Mouse (Mus musculus) cerebellum, adult (tissue): ENCODE measurements around the gene Parva.

Experiments
- ATAC-seq: cut with Nextera tagmentation; 2 replicates; pipeline ENCODE4 v1.9.2; 2017; ENCODE audit warnings: mild to moderate bottlenecking, moderate library complexity, mixed read lengths; ENCODE audit not compliant: insufficient number of reproducible peaks, low FRiP score, low TSS enrichment

Parva gene

DNA sequence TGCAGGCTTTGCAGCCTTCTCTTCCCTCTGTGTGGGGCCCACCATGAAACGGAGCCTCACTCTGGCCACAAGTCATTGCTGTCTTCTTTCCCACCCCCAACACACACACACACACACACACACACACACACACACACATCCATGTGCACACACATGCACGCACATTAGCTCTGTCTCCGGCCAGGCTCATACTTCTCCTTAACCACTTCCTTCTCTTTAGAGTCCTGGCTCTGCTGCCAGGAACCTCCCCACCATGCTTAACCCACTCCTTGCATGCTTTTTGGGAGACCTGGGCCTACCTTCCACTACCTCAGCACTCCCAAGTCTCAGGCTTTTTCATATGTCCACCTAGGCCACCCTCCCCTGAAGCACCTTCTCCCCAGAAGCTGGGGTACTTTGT, 76.6 kb downstream of the Parva start:
- no peak for ATAC-seq

DNA sequence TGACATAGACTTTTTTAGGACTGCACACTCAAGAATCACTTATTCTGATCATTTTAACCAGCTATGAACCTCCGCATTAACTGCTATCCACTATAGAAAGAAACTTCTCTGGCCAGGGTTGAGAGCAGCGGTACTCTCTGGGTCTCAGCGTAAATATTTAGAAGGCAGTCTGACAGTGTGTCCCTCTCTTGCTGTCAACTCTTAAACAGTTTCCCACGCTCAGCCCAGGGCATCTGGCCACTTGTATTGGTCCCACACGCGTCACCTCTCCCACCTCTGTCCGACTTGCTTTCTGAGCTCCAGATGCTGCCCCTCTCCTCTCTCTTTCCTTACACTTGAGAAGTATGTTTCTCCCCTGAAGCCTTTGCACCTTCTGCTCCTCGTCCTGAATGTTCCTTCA, 81.8 kb downstream of the Parva start:
- no peak for ATAC-seq

DNA sequence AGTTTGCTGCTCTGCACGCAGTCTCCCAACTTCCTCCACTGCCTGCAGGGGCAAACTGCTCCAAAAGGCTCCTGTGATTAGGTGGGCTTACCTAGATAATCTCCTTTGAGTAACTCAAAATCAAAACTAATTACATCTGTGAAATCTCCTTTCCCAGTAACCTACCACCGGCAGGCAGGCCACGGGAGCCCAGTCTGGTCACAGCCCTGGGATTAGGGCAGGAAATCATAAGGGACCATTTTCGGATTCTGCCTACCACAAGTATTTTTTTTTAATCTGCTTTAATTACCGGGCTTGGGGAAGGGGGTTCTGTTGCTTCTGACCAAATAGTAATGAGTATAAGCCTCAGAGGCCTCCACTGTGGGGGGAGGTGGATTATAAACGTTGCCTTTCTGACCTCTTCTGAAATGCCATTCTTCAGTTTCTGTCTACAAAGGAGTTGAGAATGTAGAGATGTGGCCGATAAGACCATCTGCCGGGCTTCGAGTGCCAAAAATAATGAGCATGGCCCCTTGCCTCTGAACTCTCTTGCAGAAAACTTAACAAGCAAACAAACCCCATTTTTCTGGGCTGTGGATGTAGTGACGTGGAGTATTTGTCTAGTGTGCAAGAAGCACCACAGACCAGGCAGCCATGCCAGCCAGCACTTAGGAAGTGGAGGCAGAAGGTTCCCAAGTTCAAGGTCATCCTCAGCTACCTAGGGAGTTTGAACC, 83.2 kb downstream of the Parva start:
- ATAC-seq = no peak

DNA sequence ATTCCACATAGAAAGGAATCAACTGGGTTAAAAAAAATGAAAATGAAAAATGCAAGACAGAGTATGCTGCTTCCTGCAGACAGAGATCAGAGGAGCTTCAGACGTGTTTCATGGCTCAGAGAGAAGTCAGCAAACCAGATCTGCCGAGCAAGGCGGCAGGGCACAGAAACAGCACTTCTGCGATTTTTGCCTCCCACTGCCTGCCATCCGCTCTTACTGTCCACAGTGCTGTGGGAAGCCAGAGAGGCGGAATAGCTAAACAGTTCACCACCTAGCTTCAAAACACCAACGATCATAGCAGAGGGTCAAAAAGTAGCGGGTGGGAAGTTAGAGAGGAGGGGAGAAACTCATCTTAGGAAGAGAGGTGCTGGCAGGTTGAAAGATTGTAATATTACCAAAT, 84.0 kb downstream of the Parva start:
- no peak for ATAC-seq

DNA sequence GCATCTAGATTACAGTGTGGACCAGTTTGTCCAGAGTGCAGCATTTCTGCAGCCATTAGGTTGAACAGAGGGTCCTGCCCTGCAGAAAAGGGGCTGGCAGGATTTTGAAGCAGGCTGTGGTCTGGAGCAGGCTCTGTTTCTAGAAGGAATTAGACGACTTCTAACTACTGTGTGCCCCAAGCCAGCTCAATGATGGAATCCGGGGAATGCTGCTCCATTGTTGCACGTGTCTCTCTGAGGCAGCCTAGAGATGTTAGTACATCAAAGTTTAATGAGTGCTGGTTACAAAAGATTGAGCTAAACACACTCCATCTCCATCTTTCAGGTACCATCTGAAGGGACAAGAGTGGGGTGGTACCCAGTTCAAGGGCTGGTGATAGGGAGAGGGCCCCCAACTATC, 85.0 kb downstream of the Parva start:
- ATAC-seq = no peak

DNA sequence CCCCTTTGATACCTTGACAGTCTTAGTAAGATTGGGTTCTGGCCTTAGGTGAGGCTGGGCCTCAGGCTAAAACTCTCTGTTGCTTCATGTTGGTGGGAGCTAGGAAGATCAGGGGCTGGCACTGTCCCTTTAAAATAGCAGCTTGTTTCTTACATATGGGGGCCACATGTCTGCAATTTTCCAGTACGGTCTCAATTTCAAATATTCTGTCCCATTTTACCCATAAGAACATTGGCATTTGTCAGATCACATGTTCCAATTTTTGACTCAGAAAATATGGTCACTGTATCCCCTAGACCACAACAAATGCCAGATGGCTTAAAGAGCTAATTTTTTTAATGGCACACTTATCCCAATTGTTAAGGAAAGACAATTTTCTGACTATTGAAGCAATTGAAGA, 85.6 kb downstream of the Parva start:
- ATAC-seq = no peak

DNA sequence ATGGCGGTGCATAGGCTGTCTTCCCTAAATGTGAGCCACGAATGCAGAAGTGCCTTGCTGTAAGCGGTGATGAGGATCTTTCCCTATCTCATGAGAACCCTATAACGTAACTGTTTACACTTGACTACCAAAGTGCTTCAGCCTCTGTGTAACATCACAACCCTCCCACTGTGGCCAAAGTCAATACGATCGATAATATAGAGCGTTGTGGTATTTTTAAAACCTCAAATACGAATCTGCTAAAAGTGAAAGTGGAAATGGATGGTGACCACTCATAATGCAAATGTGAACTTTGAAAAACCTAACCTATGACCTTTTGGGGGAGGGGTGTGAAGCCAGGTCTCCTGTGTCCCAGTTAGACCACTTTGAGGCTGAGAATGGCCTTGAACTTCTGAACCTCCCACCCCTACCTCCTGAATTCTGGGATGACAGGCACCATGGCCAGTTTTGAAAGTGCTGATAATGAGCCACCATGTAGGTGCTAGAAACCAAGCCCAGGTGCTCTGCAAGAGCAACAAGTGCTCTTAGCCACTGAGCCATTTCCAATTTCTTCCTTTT, 87.4 kb downstream of the Parva start:
- no peak for ATAC-seq

DNA sequence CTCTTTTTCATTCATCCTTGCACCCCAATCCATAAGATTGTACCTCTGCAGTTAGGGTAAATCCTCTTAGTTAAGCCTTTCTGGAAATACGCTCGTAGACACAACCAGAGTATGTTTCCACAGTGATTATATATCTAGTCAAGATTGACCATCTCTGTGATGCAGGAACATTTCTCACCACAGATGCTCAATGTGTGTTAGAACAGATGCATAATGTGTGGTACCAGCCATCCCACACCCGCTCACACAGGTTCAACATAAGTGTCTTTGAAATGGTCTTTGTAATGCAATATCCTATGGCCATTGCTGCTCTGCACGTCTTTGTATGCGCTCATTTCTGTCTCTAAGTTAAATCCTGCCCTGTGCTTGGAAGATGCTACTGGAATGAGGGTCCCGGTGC, 98.2 kb downstream of the Parva start:
- no peak for ATAC-seq

DNA sequence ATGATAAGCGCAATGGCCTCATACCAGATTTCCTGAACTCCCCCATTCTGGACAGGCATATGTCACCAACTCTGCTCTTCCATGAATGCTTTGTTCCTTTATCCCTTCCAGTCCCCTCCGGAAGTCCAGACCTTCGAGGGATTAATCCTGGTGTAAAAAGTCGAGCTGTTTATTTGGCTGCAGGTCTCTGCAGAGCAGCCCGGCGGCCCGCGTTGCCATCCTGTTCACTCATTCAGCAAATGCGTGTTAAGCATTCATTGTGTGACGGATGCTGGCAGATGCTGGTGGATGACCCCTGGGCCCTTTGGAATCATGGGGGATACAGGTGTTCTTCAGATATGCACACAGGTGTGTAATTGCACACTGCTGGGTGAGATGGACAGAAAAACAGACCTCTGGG, 98.9 kb downstream of the Parva start:
- ATAC-seq = no peak

DNA sequence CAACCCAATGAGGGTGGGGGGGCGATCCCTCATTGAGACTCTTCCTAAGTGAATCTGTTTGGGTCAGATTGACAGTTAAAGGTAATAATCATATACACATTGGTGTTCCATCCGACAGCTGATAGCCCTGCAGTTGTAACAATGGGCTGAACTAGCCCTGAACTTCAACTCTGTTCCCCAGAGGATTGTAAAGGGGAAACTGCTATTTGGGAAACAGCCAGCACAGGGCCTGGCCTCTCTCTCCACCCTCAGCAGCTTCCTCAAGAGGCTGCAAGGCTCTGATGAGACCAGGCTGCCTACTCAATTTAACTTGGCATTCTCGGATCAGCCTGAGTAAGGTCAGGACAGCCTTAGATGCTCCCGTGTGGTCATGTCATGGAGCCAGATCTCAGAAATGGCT, 99.9 kb downstream of the Parva start:
- no peak for ATAC-seq

DNA sequence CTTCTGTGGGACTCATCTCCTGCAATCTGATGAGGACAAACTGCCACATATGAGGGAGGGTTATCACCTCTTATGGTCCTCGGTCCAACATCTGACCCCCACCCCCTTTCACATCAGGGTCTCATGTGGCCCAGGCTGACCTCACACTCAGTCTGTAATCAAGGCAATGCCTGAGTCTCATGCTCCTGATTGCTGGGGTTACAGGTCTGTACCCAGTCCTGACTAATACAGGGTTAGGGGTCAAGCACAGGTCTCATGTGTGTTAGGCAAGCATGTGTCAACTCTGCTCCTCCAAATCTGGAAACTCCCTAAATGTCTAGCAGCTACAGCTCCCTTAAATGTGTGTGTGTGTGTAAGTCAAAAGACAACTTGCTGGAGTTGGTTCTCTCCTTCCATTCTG, 100.8 kb downstream of the Parva start:
- ATAC-seq = no peak

DNA sequence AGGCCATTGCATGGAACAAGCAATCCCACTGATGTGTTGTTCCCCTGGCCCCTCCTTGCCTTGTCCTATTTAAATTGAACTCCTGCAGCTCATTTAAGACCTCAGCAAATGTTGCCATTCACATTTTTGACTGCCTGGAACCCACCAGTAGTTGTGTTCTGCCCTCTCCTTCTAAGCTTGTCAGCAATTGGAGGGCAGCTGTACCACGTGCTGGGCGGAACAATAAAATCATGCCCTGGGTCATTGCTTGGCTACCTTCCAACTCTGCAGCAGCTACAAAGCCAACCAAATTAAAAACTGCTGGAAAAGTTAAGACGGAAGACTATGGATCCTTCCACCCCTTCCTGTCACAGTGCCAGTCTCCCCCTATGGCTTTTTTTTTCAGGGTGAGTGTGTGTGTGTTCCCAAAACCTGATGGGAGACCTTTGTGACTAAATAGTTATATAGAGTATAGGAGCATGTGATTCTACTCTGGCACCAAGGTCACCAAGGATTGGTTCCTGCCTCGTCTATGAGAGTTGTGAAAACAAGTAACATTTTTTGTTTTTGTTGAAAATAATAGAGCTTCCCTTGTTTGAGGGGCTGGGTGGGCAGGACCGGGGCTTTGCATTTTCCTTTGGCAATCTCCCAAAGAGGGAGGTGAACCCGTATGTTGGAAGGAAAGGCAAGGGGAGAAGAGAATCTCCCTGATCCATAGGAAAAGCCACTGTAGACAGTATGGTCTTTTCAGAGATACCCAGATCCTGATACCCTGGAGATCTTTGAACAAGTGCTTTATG, 101.5 kb downstream of the Parva start:
- no peak for ATAC-seq

DNA sequence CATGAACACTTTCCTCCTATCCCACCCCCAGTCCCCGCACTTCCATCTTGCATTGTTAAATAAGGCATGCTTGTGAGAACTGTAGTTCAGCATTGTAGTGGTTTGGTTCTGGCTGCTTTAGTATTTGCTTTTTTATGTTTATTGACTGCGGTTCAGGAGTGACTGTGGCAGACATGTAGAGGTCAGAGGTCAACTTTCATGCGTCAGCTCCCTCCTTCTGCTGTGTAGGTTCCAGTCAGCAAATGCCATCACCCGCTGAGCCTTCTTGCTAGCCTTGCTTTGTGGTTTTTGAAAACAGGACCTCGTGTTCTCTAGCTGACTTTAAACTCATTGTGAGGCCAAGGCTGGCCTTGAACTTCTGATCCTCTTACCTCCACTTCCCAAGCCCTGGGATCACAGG, 103.6 kb downstream of the Parva start:
- ATAC-seq = no peak

DNA sequence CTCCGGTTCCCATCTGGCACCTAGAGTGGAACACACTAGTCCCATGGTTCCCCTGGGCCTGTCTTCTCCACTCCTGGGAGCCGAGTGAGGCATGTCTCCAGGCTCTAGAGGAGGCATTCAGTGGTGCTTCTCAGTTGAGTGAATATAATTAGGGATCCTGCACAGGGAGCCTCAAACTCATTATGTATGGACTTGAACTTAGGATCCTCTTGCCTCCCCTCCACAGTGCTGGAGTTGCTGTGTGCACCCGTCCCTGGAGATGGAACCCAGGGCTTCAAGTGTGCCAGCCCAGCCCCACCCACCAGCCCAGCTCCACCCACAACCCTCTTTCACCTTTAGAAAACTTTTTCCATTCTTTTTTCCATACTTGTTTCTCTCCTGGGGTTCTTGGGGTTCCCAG, 106.8 kb downstream of the Parva start:
- no peak for ATAC-seq

DNA sequence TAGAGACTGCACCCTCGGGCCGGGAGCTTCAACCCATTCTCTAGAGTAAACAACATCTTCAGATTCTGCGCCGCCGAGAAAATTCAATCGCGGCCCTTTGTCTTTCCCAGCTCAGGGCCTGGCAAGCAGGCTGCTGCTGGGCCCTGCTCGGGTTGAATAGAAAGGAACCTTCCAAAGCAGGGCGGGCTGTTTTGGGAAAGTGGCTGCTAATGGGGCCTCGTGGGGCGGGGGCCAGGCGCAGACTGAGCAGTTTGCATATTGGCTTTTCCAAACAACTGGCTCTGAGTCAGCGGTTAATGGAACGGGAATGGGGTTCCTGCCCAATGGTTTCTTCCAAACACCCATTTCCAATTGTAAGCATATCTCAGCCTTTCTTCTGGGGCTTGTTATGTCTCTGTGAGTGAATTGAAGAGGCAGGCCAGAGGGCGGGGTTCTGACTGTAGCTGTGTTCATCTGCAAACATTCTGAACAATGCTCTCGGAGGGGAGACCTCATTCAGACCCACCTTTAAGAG, 108.2 kb downstream of the Parva start:
- no peak for ATAC-seq

DNA sequence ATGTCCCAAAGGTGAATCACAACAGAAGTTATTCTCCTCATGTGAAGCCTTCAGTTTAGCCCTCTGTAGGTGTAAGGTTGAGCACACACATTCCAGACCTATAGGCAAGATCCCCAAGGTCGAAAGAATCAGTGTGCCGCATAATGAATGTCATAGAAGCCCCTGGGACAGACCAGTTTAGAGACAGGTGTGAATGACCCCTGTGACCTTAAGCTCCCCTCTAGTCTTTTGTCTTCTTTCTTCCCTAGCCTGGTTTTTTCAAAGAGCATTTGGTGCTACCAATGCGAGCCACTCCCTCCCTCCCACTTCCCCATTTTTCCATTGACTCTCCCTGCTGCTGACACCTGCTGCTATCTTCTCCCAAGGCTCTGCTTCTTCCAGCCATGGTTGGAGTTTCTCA, 121.8 kb downstream of the Parva start:
- ATAC-seq = no peak

DNA sequence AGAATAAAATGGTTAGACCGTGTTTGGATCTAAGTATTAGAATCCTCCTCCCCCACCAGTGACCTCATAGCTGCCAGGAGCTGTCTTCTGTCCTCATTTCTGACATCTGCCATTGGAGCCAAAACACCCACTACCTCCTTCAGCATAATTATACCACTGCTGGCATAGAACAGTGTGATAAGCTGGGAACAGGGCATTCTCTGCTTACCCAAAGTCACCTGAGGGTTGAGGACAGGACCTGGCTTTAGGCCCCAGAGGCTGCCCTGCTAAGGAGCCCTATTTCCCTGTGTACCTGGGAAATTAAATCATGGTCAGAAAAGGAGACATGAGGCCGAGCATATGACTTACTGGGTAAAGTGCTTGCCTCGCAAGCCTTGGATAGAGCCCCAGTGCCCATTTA, 134.2 kb downstream of the Parva start:
- no peak for ATAC-seq

DNA sequence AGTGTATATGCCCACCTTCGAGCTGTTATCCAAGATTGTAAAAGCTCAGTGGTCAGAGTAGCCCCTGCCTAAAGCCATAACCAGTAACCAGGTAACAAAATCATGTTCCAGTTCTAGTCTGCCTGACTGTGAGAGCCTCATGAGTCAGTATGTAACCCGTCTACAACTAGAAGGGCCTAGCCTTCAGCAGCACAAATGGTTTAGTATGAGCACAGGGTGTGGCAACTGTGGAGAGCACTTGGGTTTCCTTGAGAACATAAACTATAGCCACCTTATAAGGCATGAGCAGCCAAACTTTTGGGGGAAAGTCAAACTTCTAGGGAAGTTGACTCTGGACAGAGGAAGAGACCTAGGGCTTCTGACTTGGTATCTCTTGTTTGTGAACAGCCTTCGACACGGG, 139.7 kb downstream of the Parva start:
- ATAC-seq = no peak

DNA sequence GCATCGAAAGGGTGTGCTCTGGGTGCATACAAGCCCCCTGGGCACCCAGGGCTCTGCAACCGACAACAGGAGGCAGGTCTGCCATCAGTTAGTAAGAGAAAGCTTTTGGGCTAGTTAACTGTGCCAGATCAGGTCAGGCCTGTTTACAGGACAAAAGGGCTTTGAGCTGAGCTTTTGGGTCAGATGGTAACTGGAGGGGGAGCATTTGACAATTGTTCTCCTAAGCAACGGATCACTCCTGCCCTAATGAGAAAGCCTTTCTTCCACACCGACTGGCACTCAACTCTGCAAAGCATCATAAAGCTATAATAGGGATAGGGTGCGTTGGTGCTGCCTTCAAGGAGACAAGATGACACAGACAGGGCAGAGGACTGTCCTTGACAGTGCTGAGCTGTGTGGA, 141.7 kb downstream of the Parva start:
- no peak for ATAC-seq

DNA sequence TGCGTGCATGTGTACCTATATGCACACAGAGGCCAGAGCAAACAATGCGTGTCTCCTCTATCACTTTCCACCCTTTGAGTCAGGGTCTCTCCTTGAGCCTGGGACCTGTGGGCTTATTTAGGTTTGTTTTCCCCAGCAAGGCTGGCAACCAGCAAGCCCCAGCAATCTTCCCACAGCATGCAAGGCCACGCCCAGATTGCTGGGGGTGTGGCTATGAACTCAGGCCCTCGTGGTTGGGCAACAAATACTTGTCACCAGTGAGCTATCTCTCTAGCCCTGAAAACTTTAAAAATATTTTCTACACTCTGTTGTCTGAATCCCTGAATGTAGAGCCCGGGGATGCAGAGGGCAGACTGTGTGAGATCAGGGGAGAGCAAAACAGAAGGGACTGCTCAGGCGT, 154.3 kb downstream of the Parva start:
- ATAC-seq = no peak

DNA sequence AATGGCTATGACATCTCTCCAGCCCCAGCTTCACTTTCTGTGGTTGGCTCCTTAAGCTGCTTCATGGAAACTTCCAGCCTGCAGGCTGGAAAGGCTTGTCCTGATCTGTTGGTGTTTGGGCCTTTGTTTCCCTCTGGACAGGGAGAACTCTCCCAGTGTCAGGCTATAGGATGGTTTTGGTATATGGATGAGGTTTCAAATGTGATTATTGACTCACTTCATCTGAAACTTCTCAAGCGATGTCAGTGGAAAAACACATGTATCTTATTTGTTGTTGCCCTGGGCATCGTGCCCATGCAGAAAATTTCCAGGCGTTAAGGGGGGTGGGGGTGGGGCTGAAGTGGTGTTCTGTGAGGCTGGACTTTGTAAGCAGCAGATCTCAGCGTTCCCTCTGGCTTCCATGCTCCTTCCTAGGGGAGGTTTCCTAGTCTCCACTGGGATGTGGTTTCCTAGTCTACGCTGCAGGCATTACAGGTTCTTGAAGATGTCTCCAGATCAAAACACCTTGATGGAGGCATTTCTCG, 155.6 kb downstream of the Parva start:
- no peak for ATAC-seq
